Mouse (Mus musculus) right cerebral cortex, postnatal 14 days (tissue): Measurements from ENCODE around the gene Bad.
A peak's percentile ranks its signal among the peaks of the same experiment; 100 is the strongest.
"Not testable (repeated sequence)": the region's sequence is repeated elsewhere in the genome, so short reads cannot be mapped to it uniquely, and the experiment has no call there.

Experiments used
- DNase-seq: peaks from one replicate; pipeline ENCODE4 v3.0.0; 2022

The Bad gene

GRCm38 (mm10) chr19:6987061-6987903 lies 45.6 kb downstream of the Bad start, which contains the start of gene Vegfb:
TSS of gene Vegfb (minus strand) at chr19:6987651.
- peak; percentile 64 for DNase-seq

- no peak for DNase-seq
These were observed 46.2 kb downstream of the Bad start for GRCm38 (mm10) chr19:6987904-6988285.

GRCm38 (mm10) chr19:6989251-6989650 lies 47.6 kb downstream of the Bad start:
- no peak for DNase-seq

- DNase-seq = no peak
These were observed 49.1 kb downstream of the Bad start for GRCm38 (mm10) chr19:6990712-6991111.

GRCm38 (mm10) chr19:6991166-6991565 lies 49.5 kb downstream of the Bad start:
- not testable (repeated sequence) for DNase-seq

- DNase-seq = peak; percentile 94
These were observed 50.6 kb downstream of the Bad start, which contains the start of gene Dnajc4 for GRCm38 (mm10) chr19:6992011-6992858. TSS of gene Dnajc4 (minus strand) at chr19:6992572.

GRCm38 (mm10) chr19:6993011-6993770 lies 51.5 kb downstream of the Bad start:
- no peak for DNase-seq

- DNase-seq = no peak
These were observed 52.3 kb downstream of the Bad start for GRCm38 (mm10) chr19:6994002-6994401.

GRCm38 (mm10) chr19:6994489-6994888 lies 52.8 kb downstream of the Bad start:
- DNase-seq = no peak

- DNase-seq = no peak
These were observed 53.8 kb downstream of the Bad start for GRCm38 (mm10) chr19:6995255-6995991.

- peak; percentile 72 for DNase-seq
These were observed 54.3 kb downstream of the Bad start, which contains the start of the genes Nudt22 and Trpt1 for GRCm38 (mm10) chr19:6996006-6996405. TSS of gene Nudt22 (minus strand) at chr19:6996117. TSS of gene Trpt1 (plus strand) at chr19:6996131.

GRCm38 (mm10) chr19:6997721-6998290 lies 56.1 kb downstream of the Bad start:
- no peak for DNase-seq

GRCm38 (mm10) chr19:6999360-7000063 lies 57.9 kb downstream of the Bad start:
- no peak for DNase-seq
